Mouse (Mus musculus): ENCODE measurements around the gene Abca3. TPM values are rescaled to one million over a fixed set of nuclear protein-coding genes. Genes with fewer than 3 reads are reported as not detected.
"Not testable (repeated sequence)": the region's sequence is repeated elsewhere in the genome, so short reads cannot be mapped to it uniquely, and the experiment has no call there.

Abca3 gene
- polyA plus RNA-seq, 1 experiment from 2014 or later: 12.2 TPM

DNA sequence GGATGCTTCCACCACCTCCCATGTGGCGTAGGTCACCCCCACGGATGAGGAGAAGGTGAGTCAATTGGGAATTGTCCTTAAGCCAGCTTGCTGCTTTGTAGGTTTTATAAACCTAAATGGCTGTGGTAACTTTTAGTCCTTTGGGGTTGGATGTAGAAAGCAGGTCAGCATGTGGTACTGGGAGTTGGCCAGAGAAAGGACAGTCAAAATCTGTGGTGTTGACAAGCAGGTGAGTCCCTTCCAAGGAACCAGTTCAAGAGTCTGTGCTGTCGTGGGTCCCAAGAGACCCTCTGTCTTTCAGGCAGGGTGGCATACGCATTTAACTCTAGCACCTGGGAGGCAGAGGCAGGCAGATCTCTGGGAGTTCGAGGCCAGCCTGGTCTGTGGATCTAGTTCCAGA is 72.7 kb downstream of the Abca3 start:
- H3K4me2 ChIP-seq: no peak overlapping the region
- peak; percentile 62 for DNase-seq (ENCODE audit: low spot score, missing footprints)
- H3K9ac ChIP-seq (ENCODE audit: low read length): no peak overlapping the region
- ATAC-seq (ENCODE audit: low FRiP score): no peak
- H3K36me3 ChIP-seq (ENCODE audit: control insufficient read depth, insufficient read depth, low read length): peaks cover 40% of the 10 kb centered on the region
- 92% methylated on average over 5 of the region's 5 CpGs for WGBS
- H3K4me1 ChIP-seq (ENCODE audit: control insufficient read depth, insufficient read depth, low read length): peaks cover 5% of the 10 kb centered on the region; the same call in 1 of the 2 replicates
- H3K27ac ChIP-seq (ENCODE audit: low read depth, low read length): no peak overlapping the region
- no peaks in the 10 kb centered on the region for H3K9me3 ChIP-seq (ENCODE audit: control insufficient read depth, low read length)
- no peak overlapping the region for H3K4me3 ChIP-seq (ENCODE audit: low read depth, low read length)
- H3K27me3 ChIP-seq (ENCODE audit: control insufficient read depth, insufficient read depth, low read length): no peaks in the 10 kb centered on the region

DNA sequence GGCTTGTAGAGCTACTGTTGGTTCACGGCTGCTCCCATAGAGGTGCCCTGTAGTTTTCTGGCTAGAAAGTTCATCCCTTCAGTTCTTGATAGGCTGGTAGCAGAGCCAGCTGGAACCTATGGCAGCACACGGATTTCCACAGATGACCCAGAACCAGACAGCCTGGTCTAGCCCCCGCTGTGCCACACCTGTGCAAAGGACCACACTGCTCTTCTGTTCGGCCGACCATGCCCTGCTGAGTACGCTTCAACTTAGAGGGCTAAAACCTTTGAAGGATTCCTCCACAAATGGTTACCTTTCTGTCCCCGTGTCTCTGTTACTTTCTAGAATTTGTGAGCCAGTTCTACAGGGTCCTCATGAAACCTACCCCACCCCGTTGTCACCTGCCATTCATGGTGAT is 73.6 kb downstream of the Abca3 start:
- not testable (repeated sequence) for ATAC-seq (ENCODE audit: low FRiP score); H3K4me1 ChIP-seq (ENCODE audit: control insufficient read depth, insufficient read depth, low read length); H3K9me3 ChIP-seq (ENCODE audit: control insufficient read depth, low read length); DNase-seq (ENCODE audit: low spot score, missing footprints); H3K4me2 ChIP-seq; H3K9ac ChIP-seq (ENCODE audit: low read length); H3K27ac ChIP-seq (ENCODE audit: low read depth, low read length); H3K4me3 ChIP-seq (ENCODE audit: low read depth, low read length); H3K27me3 ChIP-seq (ENCODE audit: control insufficient read depth, insufficient read depth, low read length)
- peaks cover 34% of the 10 kb centered on the region for H3K36me3 ChIP-seq (ENCODE audit: control insufficient read depth, insufficient read depth, low read length)
- WGBS: 92% methylated on average over 5 of the region's 8 CpGs

DNA sequence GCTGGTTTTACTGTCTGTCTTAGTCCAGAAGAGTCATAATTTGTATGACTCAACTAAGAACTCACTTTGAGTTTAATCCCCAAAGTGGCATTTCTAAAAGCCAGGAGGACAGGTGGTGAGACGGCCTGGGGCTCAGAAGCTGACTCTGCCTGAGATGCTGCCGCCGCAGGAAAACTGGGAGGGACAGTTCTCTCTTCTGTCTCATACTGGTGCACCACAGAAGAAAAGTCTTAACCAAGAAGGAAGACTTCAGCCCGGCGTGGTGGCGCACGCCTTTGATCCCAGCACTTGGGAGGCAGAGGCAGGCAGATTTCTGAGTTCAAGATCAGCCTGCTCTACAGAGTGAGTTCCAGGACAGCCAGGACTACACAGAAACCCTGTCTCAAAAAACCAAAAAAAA is 74.2 kb downstream of the Abca3 start:
- H3K9me3 ChIP-seq (ENCODE audit: control insufficient read depth, low read length): no peaks in the 10 kb centered on the region
- ATAC-seq (ENCODE audit: low FRiP score) (no peak), DNase-seq (ENCODE audit: low spot score, missing footprints) (peak; percentile 66)
- H3K4me3 ChIP-seq (ENCODE audit: low read depth, low read length): peak overlapping the region; percentile 63; the same call in 1 of the 2 replicates
- peaks cover 31% of the 10 kb centered on the region for H3K36me3 ChIP-seq (ENCODE audit: control insufficient read depth, insufficient read depth, low read length)
- H3K27me3 ChIP-seq (ENCODE audit: control insufficient read depth, insufficient read depth, low read length): no peaks in the 10 kb centered on the region
- H3K4me1 ChIP-seq (ENCODE audit: control insufficient read depth, insufficient read depth, low read length): peaks cover 5% of the 10 kb centered on the region; the same call in 1 of the 2 replicates
- no peak overlapping the region for H3K9ac ChIP-seq (ENCODE audit: low read length)
- 93% methylated on average over 7 of the region's 7 CpGs for WGBS
- no peak overlapping the region for H3K4me2 ChIP-seq
- no peak overlapping the region for H3K27ac ChIP-seq (ENCODE audit: low read depth, low read length)

DNA sequence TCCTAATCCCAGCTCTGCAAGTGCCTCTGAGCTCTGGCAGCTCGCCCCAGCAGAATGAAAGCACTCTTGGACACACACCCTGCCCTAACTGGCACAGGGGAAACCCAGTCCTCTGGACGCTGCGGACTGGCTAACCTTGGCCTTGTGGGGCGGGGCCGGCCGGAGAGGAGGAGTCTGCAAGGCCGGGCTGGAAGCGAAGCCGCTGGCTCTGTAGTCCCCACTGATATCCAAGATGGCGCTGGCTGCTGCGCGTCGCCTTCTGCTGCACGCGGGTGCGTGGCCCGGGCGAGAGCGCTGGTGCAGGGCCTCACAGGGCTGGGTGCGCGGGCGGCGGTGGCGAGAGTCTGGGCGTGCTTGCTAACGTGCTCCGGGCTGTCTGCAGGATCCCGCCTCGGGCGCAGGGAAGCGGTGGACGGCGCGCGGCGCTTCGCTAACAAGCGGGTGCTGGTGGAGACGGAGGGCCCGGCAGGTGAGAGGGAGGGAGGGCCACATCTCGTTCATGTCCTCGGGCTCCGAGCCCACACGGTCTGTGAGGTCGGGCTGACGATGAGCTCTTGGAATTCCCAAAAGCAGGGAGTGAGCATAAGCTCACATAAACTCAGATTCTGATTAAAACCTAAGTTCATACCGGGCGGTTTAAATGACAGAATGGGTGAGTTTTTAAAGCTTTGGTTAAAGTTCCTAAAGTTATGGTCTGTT is 74.9 kb downstream of the Abca3 start, which contains the start of gene Eci1:
Gene Eci1 (plus strand): TSS at position 171 of the 699 bp plus-strand sequence.
- Histone ChIP-seq H3K27ac (ENCODE audit: low read depth, low read length) (peak within 1 kb of the TSS; percentile 77), H3K4me1 (ENCODE audit: control insufficient read depth, insufficient read depth, low read length) (peaks cover 5% of the 10 kb centered on the region; the same call in 1 of the 2 replicates), H3K4me3 (ENCODE audit: low read depth, low read length) (peak within 1 kb of the TSS; percentile 63), H3K9me3 (ENCODE audit: control insufficient read depth, low read length) (no peaks in the 10 kb centered on the region), H3K27me3 (ENCODE audit: control insufficient read depth, insufficient read depth, low read length) (no peaks in the 10 kb centered on the region), H3K36me3 (ENCODE audit: control insufficient read depth, insufficient read depth, low read length) (peaks cover 25% of the 10 kb centered on the region), H3K9ac (ENCODE audit: low read length) (peak within 1 kb of the TSS; percentile 82), H3K4me2 (peak within 1 kb of the TSS; percentile 38)
- under 1% methylated on average over 48 of the region's 48 CpGs for WGBS
- peak; percentile 98 for ATAC-seq (ENCODE audit: low FRiP score)
- peak; percentile 96 for DNase-seq (ENCODE audit: low spot score, missing footprints)

DNA sequence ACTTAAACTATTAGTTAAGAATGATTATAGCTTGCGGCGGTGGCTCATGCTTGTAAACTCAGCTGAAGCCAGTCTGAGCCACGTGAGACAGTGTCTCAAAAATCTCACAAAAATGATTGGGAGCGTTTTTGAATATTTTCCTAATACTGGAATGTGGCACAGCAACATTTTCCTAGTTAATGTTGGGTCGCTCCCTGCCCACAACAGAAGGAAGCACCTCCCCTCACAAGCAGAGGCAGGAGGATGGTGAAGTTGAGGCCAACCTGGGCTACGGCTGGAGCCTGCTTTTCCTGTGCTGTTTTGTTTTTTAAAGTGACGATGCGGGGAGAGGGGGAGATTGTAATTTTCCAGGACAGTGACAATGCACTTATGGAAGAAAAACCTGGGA is 75.4 kb downstream of the Abca3 start:
- Histone ChIP-seq H3K36me3 (ENCODE audit: control insufficient read depth, insufficient read depth, low read length) (peaks cover 19% of the 10 kb centered on the region), H3K9me3 (ENCODE audit: control insufficient read depth, low read length) (no peaks in the 10 kb centered on the region), H3K4me2 (peak overlapping the region; percentile 38), H3K4me3 (ENCODE audit: low read depth, low read length) (peak overlapping the region; percentile 63), H3K9ac (ENCODE audit: low read length) (peak overlapping the region; percentile 82), H3K27me3 (ENCODE audit: control insufficient read depth, insufficient read depth, low read length) (no peaks in the 10 kb centered on the region), H3K27ac (ENCODE audit: low read depth, low read length) (no peak overlapping the region), H3K4me1 (ENCODE audit: control insufficient read depth, insufficient read depth, low read length) (peaks cover 5% of the 10 kb centered on the region; the same call in 1 of the 2 replicates)
- 9% methylated on average over 8 of the region's 8 CpGs for WGBS
- DNase-seq (ENCODE audit: low spot score, missing footprints) (peak; percentile 88), ATAC-seq (ENCODE audit: low FRiP score) (no peak)

DNA sequence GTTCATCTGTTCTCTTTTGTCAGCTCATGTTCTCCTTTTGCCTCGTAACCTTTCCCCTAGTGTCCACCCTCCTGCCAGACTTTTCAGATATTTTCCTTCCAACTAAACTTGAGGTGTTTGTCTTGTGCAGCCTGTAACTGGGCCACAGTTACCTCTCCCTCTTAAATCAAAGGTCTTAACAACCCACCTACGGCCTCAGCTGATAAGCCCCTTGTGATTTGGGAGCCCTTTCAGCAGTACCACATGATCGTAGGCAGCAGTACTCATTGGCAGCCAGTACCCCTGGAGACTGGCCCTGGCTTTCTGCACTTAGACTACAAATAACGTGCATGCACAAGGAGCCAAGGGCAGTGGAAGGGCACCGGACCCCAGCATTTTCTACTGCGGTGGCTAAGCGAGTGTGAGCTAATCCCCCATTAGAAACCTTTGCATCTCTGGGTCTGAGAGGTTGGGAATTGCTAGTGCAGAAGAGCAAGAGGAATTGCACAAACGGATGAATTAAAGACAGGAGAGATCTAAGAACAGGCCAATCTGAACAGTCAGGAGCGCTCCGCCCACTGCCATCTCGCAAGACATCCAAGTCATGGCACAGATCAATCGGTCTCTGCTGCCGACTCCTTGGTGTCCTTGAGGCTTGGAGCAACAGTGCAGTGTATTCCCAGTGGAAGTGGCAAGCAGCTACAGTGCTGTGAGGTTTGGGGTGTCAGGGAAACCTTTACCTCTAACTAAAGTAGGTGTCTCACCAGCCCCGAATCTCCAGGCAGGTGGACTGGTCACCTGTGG is 77.6 kb downstream of the Abca3 start:
- Histone ChIP-seq H3K27ac (ENCODE audit: low read depth, low read length) (no peak overlapping the region), H3K36me3 (ENCODE audit: control insufficient read depth, insufficient read depth, low read length) (peaks cover 5% of the 10 kb centered on the region; the same call in 1 of the 2 replicates), H3K9ac (ENCODE audit: low read length) (no peak overlapping the region), H3K4me3 (ENCODE audit: low read depth, low read length) (no peak overlapping the region), H3K27me3 (ENCODE audit: control insufficient read depth, insufficient read depth, low read length) (no peaks in the 10 kb centered on the region), H3K4me2 (no peak overlapping the region), H3K9me3 (ENCODE audit: control insufficient read depth, low read length) (no peaks in the 10 kb centered on the region), H3K4me1 (ENCODE audit: control insufficient read depth, insufficient read depth, low read length) (peaks cover 5% of the 10 kb centered on the region; the same call in 1 of the 2 replicates)
- ATAC-seq (ENCODE audit: low FRiP score) (no peak), DNase-seq (ENCODE audit: low spot score, missing footprints) (peak; percentile 81)
- WGBS: 89% methylated on average over 14 of the region's 14 CpGs

DNA sequence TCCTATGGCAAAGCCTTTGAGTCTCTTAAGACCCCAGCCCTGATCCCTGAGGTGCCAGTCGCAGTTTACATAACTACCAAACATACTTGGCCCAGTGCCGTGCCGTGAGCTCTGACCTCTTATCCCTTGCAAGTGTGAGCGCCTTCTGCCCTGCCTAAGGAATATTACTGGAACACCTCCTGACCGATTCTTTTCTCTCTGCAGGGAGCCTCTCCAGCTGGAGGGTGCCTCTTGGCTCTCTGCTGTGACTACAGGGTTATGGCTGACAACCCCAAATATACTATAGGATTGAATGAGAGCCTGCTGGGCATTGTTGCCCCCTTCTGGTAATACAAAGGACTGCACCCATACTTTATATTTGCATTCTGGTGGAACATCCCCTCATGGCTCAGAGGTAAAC is 85.3 kb downstream of the Abca3 start:
- WGBS: 77% methylated on average over 5 of the region's 5 CpGs
- peak; percentile 90 for DNase-seq (ENCODE audit: low spot score, missing footprints)
- peak; percentile 59; the same call in 1 of the 2 replicates for ATAC-seq (ENCODE audit: low FRiP score)
- no peak overlapping the region for H3K9ac ChIP-seq (ENCODE audit: low read length)
- H3K27ac ChIP-seq (ENCODE audit: low read depth, low read length): no peak overlapping the region
- no peak overlapping the region for H3K4me2 ChIP-seq
- H3K9me3 ChIP-seq (ENCODE audit: control insufficient read depth, low read length): no peaks in the 10 kb centered on the region
- no peak overlapping the region for H3K4me3 ChIP-seq (ENCODE audit: low read depth, low read length)
- no peaks in the 10 kb centered on the region for H3K27me3 ChIP-seq (ENCODE audit: control insufficient read depth, insufficient read depth, low read length)
- H3K4me1 ChIP-seq (ENCODE audit: control insufficient read depth, insufficient read depth, low read length): no peaks in the 10 kb centered on the region
- peaks cover 14% of the 10 kb centered on the region for H3K36me3 ChIP-seq (ENCODE audit: control insufficient read depth, insufficient read depth, low read length)

DNA sequence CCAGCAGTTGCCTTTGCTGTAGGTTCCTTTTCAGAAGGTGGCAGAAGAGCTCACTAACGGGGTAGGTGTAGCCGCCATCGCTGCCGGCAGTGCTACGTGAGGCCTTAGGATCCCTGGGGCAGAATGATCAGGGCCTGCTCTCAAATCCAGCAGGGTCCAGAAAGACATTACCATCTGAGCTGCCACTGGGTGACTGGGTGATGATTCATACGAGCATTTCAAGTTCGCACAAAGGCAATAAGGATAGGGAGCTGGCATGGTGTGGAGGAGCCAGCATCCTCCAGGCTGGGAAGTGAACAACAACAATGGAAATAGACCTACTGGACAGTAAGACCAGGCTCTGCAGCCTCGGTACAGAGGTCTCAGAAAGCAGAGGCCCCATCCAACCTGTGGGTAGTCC is 88.6 kb downstream of the Abca3 start:
- Histone ChIP-seq H3K9ac (ENCODE audit: low read length) (no peak overlapping the region), H3K9me3 (ENCODE audit: control insufficient read depth, low read length) (no peaks in the 10 kb centered on the region), H3K27ac (ENCODE audit: low read depth, low read length) (no peak overlapping the region), H3K4me1 (ENCODE audit: control insufficient read depth, insufficient read depth, low read length) (no peaks in the 10 kb centered on the region), H3K4me2 (no peak overlapping the region), H3K4me3 (ENCODE audit: low read depth, low read length) (no peak overlapping the region), H3K27me3 (ENCODE audit: control insufficient read depth, insufficient read depth, low read length) (no peaks in the 10 kb centered on the region), H3K36me3 (ENCODE audit: control insufficient read depth, insufficient read depth, low read length) (peaks cover 27% of the 10 kb centered on the region)
- no peak for DNase-seq (ENCODE audit: low spot score, missing footprints)
- 95% methylated on average over 8 of the region's 8 CpGs for WGBS
- no peak for ATAC-seq (ENCODE audit: low FRiP score)

DNA sequence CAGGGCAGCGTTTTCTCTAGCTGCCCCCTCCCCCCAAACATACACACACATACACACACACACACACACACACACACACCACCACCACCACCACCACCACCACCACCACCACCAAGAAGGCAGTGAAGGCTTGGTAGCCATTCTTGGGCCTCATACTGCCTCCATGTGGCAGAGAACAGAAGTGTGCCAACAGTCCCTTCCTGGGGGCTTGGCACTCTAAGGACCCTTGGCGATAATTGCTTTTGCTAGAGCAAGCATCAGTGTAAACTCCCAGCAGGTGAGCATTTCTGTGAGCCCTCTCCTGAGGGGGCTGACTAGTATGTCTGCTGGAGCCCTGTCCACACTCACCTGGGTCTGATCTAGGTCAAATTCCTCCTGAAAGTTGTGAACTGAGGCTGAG is 89.4 kb downstream of the Abca3 start:
- Histone ChIP-seq H3K27ac (ENCODE audit: low read depth, low read length) (no peak overlapping the region), H3K9me3 (ENCODE audit: control insufficient read depth, low read length) (no peaks in the 10 kb centered on the region), H3K36me3 (ENCODE audit: control insufficient read depth, insufficient read depth, low read length) (peaks cover 33% of the 10 kb centered on the region), H3K9ac (ENCODE audit: low read length) (no peak overlapping the region), H3K27me3 (ENCODE audit: control insufficient read depth, insufficient read depth, low read length) (no peaks in the 10 kb centered on the region), H3K4me2 (no peak overlapping the region), H3K4me3 (ENCODE audit: low read depth, low read length) (no peak overlapping the region), H3K4me1 (ENCODE audit: control insufficient read depth, insufficient read depth, low read length) (no peaks in the 10 kb centered on the region)
- DNase-seq (ENCODE audit: low spot score, missing footprints) (no peak), ATAC-seq (ENCODE audit: low FRiP score) (no peak)
- 48% methylated on average over 2 of the region's 2 CpGs for WGBS
